Mouse (Mus musculus) bone marrow macrophage, adult 2 months (primary cell): ENCODE measurements around the gene Selenbp2. TPM values are rescaled to one million over a fixed set of nuclear protein-coding genes. Genes with fewer than 3 reads are reported as not detected.
"Not testable (repeated sequence)": the region's sequence is repeated elsewhere in the genome, so short reads cannot be mapped to it uniquely, and the experiment has no call there.

Source experiments
- H3K27ac ChIP-seq: 2 replicates; pipeline ENCODE4 v1.5.1; 2012; ENCODE audit warnings: low read depth, low read length; ENCODE audit not compliant: insufficient read depth
- H3K4me1 ChIP-seq: 2 replicates; pipeline ENCODE4 v1.6.1; 2012; ENCODE audit warnings: low read length; ENCODE audit not compliant: control insufficient read depth, insufficient read depth
- H3K4me3 ChIP-seq: 2 replicates; pipeline ENCODE4 v1.5.1; 2012; ENCODE audit warnings: mild to moderate bottlenecking, low read length, moderate library complexity; ENCODE audit not compliant: insufficient read depth
- CTCF ChIP-seq: IDR thresholded peaks from 2 replicates; pipeline ENCODE4 v1.5.1; 2012; ENCODE audit warnings: low read depth, mild to moderate bottlenecking, low read length, moderate library complexity
- POLR2A ChIP-seq: IDR thresholded peaks from 2 replicates; pipeline ENCODE4 v1.6.1; 2012; ENCODE audit warnings: mild to moderate bottlenecking, low read depth, low read length, borderline replicate concordance
- polyA plus RNA-seq: library from polyadenylated mRNA; stranded (reverse); fragments of >200 nt; gene quantifications from 2 replicates; pipeline ENCODE4 v1.2.4, GENCODE M21; 2012; ENCODE audit not compliant: missing spikeins, insufficient read depth, insufficient read length

Selenbp2 gene
- not detected in 2 replicates for polyA plus RNA-seq

DNA sequence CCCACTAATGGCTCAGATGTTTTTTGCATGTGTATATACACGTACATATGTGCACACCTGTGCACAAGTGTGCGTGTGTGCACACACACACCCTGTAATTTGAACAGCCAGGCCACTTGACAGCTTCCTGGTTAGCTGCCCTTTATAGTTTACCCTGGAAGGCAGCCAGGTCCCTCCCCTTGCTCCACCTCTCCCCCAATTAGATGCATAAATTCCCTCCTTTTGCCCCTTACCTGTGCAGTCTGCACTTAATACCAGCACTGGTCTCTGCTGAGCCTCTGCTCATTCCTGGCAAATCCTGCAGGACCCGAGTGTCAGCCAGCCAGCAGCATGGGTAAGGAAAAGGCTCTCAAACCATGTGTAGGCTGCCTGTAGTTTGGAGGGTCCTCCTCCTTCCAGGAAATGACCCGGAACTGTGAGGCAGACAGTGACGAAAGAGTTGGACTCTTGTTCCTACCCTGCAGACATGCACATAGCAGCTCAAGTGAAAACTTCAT lies at the start of gene Selenbp2:
Gene Selenbp2, plus strand, starts transcription at position 228 of the 497 bp plus-strand sequence.
- H3K4me3 ChIP-seq = no peak within 1 kb of the TSS
- no peak within 1 kb of the TSS for H3K27ac ChIP-seq
- TF ChIP-seq POLR2A (no peak), CTCF (no peak)
- H3K4me1 ChIP-seq = peaks cover 25% of the 10 kb centered on the region

GRCm38 (mm10) chr3:94648755-94649590 lies 44.4 kb upstream of the Selenbp2 start:
- H3K4me3 ChIP-seq = no peak overlapping the region
- no peak overlapping the region for H3K27ac ChIP-seq
- TF ChIP-seq POLR2A (no peak), CTCF (no peak)
- H3K4me1 ChIP-seq = peaks cover 12% of the 10 kb centered on the region

GRCm38 (mm10) chr3:94650409-94650808 lies 42.9 kb upstream of the Selenbp2 start:
- Histone ChIP-seq H3K4me3 (no peak overlapping the region), H3K27ac (no peak overlapping the region), H3K4me1 (peaks cover 12% of the 10 kb centered on the region)
- TF ChIP-seq POLR2A = no peak
- no peak for TF ChIP-seq CTCF

- H3K27ac ChIP-seq, H3K4me3 ChIP-seq: not testable (repeated sequence)
- H3K4me1 ChIP-seq = peaks cover 11% of the 10 kb centered on the region
These were observed 39.4 kb upstream of the Selenbp2 start for GRCm38 (mm10) chr3:94653967-94654366.

DNA sequence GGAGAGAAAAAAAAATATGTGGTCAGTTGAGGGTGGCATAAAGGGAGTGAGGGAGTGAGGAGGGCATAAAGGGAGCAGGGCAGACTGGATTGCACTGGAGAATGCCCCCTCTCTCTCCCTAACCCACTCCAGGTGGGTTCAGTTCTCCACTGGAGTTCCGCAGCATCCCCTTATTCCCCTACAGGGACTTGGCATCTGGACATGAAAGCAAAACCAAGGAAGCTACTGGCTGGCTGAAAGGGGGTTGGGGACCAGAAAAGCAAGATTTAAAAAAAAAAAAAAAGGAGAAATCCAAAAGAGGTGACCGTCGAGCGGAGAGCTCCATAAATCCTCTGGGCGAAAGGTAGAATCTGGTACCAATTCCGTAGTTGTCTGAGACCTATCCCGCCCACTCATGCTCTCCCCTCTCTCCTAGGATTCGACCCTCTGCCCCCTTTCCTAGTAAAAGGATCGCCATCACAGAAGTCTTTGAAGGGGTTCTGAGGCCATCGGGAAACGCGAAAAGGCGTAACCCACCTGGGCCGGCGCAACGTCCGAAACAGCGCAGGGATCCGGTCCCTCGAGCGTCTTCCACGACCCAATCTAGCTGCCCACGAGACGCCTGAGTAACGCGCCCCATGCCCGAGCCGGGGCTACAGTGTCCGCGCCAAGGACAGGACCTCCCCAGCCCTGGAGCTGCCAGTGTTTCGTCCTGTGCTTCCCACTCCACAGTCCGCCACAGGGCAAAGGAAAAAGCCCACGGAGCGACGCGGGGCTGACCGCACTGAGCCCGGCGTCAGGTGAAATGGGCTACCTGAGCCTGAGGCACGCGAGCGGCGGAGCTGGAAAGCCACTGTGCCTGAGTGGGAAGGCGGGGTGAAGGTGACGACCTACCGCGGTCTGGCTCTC lies 35.3 kb upstream of the Selenbp2 start:
- H3K4me3 ChIP-seq = peak overlapping the region; percentile 68
- not testable (repeated sequence) for H3K4me1 ChIP-seq, H3K27ac ChIP-seq

- H3K4me1 ChIP-seq, H3K27ac ChIP-seq: not testable (repeated sequence)
- peak within 1 kb of the TSS; percentile 68 for H3K4me3 ChIP-seq
These were observed 34.6 kb upstream of the Selenbp2 start, which contains the start of gene Tuft1 for GRCm38 (mm10) chr3:94658740-94659095. Gene Tuft1, minus strand, starts transcription at chr3:94658872.

- peak overlapping the region; percentile 13 for H3K4me3 ChIP-seq
- H3K27ac ChIP-seq = not testable (repeated sequence)
These were observed 34.1 kb upstream of the Selenbp2 start for GRCm38 (mm10) chr3:94659142-94659748.

DNA sequence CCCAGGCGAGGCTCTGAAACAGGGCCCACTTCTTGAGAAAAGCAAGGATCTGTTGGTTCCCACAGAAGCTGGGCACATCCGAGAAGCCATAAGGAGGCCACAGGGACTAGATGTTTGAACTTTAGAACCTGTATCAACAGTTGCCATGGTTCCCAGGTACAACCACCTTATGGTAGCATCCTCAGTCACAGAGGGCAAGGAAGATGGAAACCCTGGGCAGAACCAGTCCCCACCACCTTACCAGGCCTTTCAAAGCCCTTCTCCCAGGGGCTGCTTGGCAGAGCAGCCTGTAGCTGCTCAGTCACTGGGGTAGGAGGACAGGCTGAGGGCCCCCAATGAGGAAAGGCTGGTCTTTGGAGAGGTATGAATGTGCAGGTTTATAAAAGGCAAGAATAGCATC lies 32.5 kb upstream of the Selenbp2 start:
- not testable (repeated sequence) for H3K4me1 ChIP-seq, H3K4me3 ChIP-seq, H3K27ac ChIP-seq

More at GRCm38 (mm10) chr3:94659142-94659748, 34.1 kb upstream of the Selenbp2 start:
- not testable (repeated sequence) for H3K4me1 ChIP-seq

DNA sequence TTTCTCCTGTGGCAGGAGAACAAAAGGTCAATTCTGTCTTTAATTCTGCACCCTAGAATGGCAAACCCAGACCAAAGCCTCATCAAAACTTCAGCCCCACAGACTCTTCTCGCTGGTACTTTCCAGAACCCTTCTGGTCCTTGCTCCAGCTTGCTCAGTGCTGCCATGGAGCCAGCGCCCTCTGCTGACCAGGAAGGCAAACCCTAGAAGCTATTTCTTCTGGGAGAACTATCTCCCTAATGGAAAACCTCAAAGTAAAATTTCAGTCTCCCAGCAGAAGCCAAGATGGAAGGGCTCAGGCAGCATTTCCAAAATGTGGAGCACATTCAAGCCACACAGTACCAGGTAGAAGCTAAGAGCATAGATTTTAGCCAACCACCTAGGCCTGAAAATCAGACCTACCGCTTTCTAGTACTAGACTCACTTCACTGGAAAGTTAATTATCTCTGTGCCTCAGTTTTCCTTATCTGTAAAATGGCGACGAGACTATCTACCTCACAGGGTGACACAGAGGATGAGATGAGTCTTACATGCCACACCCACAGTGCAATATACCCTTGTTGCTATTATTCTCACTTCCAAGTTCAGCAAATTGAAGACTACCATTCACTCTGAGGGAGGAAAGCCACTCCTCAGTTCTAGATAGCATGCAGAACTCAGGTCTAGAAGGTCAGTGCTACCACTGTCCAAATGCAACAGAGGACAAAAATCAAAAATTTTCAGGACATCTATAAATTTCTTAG lies 28.1 kb upstream of the Selenbp2 start:
- H3K4me3 ChIP-seq, H3K27ac ChIP-seq, H3K4me1 ChIP-seq: not testable (repeated sequence)

DNA sequence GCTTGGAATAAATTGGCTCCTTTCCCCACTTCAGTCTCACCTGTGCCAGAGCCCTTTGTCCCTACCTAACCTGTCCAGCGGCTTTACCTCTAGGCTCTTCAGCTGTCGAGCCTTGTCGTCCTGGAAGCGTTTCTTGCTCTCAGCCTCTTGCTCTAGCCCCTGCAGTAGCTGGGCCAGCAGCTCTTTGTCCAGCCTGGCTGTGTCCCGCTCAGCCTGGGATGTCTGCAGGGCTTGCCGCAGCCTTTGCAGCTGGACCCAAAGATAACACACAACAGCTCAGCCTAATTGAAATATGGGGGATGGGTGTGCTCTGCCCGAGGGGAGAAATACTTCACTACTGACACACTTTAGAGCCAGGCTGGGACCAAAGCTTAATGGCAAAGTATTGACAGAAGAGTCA lies 27.5 kb upstream of the Selenbp2 start:
- not testable (repeated sequence) for H3K4me3 ChIP-seq, H3K4me1 ChIP-seq, H3K27ac ChIP-seq

GRCm38 (mm10) chr3:94675101-94675500 lies 18.3 kb upstream of the Selenbp2 start:
- not testable (repeated sequence) for H3K4me1 ChIP-seq, H3K4me3 ChIP-seq, H3K27ac ChIP-seq
